Mouse (Mus musculus): ENCODE results near the gene Fbxo31. TPM values are rescaled to one million over a fixed set of nuclear protein-coding genes. Genes with fewer than 3 reads are reported as not detected.

The Fbxo31 gene
- total RNA-seq, 1 experiment from 2014 or later: 8.0 TPM

DNA sequence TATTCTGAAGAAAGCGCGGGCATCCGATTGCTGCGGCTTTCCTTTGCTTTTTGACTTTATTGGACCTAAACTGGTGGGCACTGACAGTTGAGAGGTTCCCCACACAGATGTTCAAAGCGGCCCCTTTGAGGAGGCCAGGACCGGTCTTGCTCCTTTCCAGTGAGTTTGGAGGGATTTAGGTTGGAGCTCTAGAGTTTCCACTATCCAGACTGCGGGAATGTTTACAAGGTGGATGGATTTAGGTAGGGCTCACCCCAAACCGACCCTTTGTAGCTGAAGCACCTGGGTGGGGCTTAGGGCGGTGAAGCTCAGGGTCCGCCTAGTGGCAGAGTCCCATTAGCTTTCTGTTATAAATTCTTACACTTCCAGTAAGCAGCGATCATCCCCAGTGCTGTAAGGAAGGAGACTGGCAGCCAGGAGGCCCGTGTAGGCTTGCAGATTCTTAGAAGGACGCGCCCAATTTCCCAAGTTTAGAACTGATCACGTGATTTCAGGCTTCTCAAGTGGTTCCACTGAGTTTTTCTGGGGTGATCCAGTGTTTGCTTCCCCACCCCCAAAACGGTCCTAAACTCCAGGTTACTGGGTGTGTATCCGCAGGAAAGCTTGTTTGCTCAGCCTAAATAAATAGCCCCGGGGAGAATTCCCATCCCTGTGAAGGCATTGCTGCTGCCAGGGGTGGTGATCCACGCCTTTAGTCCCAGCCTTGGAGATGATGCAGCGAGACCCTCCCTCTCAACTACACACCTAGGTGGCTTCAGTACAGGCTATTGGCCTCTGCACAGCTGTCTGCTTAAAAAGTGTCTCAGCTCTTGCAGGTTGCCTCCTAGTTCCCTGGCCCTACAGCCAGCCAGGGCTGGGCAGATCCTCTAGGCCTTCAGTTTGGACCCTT lies 12.8 kb upstream of the Fbxo31 start:
- peak; percentile 57 to 89 for ATAC-seq (replicated peaks in 1 of 2; ENCODE audit: insufficient read depth in 1 of 2, low FRiP score in 2 of 2, low TSS enrichment in 1 of 2, low read depth in 1 of 2, poor library complexity in 2 of 2, severe bottlenecking in 2 of 2)

DNA sequence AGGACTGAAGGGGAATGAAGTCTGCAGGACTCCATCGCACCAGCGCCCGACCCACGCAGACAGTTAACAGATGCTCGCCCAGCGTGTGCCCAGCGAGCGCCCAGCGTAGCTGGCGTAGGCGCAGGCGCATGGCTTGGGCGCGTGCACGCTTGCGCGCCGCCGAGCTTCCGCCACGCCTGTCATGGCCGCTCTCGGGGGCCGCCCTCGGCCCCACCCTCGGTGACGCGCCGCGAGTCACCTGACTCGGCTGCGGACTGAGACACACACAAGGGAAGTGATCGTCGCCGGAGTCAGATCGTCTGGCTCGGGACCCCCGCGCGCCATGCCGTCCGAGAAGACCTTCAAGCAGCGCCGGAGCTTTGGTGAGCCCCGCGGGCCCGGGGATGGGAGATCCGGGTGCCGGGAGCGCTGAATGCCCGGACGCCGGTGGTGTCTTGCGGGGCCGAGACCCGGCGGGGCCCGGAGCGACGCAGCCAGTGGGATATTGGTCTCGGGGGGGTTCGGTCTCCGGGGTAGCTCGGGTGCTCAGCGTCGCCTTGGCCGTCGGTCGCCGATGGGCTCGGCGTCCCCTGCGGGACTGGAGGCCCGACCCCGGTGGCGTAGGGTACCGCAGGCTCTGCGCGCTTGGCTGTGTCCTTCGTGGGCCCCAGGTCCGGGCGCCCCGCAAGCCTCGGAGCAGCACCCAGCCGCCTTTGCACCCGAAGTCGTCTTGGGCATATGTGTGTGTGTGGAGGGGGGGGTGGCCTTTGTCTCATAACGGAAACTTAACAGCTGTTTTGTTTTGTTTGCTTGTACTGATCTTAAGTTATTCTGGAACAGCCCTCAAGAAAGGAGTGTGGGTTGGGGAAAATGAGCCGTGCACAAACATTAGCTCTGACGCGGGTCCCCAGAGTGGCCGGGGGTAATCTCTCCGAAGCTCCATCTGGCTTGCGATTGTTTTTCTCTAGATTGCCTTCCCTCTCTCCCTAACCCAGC lies 11.9 kb upstream of the Fbxo31 start, which contains the start of gene Map1lc3b:
Gene Map1lc3b, plus strand, starts transcription at position 159 of the 975 bp plus-strand sequence.
- peak; percentile 57 to 68 for ATAC-seq (replicated peaks in 1 of 2; ENCODE audit: insufficient read depth in 1 of 2, low FRiP score in 2 of 2, low TSS enrichment in 1 of 2, low read depth in 1 of 2, poor library complexity in 2 of 2, severe bottlenecking in 2 of 2)

DNA sequence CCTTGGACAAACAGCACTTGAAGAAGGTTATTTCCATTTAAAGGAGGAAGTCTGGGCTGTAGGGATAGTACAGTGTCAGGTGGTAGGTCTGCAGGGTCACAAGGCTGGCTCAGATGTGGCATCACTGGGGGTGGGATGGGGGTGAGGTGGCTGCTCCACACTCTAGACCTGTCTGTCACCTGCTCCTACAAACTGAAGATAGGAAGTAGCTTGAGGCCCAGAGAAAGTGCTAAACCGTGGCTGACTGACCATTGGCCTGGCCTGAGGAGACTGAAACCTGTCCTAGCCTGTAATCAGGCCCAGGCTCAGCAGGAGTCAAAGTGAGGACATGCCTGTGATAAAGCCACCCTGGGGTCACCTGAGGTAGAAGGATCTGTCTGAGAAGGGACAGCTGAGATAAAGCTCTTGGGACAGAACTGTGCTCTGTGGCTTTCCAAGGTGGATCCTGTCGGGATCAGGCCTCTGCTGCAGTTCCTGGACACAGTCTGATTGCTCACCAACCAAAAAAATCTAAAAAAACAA lies 10.7 kb upstream of the Fbxo31 start:
- ATAC-seq (replicated peaks in 1 of 2; ENCODE audit: insufficient read depth in 1 of 2, low FRiP score in 2 of 2, low TSS enrichment in 1 of 2, low read depth in 1 of 2, poor library complexity in 2 of 2, severe bottlenecking in 2 of 2): no peak

DNA sequence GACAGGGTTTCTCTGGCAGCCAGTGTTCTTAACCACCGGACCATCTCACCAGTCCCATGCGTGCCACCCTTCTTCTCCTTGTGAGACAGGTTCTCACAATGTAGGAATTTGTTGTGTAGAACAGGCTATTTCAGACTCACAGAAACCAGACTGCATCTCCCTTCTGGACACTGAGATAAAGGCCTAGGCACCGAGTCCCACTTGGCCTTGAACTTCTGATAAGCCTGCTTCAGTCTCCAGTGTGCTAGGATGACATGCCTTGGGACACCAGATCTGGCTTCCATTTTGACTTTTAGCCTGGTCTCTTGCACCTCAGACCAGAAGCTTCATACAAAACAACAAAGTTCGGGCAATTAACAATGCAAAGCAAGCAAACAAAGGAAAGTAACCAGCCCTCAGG lies 10.1 kb upstream of the Fbxo31 start:
- ATAC-seq (replicated peaks in 1 of 2; ENCODE audit: insufficient read depth in 1 of 2, low FRiP score in 2 of 2, low TSS enrichment in 1 of 2, low read depth in 1 of 2, poor library complexity in 2 of 2, severe bottlenecking in 2 of 2): no peak

DNA sequence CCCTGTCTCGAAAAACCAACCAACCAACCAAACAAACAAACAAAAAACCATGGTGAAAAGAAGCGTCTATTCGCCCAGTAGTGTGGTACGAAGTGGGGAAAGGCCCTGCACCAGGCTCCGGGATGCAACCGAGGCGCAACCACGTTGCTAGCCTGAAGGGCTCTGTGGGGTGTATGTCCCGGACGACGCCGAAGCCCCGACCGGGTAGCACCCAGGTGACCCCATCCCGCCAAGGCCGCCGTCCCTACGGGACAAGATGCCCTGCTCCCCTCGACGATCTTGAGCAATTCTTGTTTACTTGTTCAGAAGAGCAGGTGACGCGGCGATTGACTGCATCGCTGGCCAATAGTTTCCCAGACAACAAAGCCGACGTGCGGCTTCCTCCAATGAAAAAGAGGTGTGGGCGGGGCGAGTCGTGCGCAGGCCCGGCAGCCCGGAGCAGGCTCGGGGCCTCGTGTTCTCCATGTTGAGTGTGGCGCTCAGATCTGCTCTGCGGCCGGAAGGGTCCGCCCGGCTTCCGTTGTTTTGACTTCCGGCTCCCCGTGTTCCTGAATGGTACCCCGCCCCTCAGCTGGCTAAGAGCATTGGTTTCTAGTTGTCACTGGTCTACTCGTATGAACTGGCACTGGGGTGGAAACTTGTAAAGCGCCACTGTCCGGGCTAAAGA lies 6.7 kb upstream of the Fbxo31 start:
- peak; percentile 92 to 96 for ATAC-seq (replicated peaks in 1 of 2; ENCODE audit: insufficient read depth in 1 of 2, low FRiP score in 2 of 2, low TSS enrichment in 1 of 2, low read depth in 1 of 2, poor library complexity in 2 of 2, severe bottlenecking in 2 of 2)

DNA sequence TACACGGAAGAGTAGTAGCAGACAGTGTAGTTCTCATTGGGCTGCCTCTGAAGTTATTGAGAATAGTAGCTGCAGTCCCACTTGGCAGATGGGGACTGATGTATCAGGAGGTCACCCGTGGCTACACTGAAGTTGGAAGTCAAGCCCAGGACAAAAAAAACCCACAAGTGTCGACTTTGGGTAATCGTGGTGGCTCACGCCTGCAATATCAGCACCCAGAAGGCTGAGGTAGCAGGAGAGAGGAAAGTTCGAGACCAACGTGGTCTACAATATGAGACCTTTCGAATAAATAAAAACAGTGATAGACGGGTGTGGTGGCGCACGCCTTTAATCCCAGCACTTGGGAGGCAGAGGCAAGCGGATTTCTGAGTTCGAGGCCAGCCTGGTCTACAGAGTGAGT lies 6.1 kb upstream of the Fbxo31 start:
- ATAC-seq (replicated peaks in 1 of 2; ENCODE audit: insufficient read depth in 1 of 2, low FRiP score in 2 of 2, low TSS enrichment in 1 of 2, low read depth in 1 of 2, poor library complexity in 2 of 2, severe bottlenecking in 2 of 2): no peak

DNA sequence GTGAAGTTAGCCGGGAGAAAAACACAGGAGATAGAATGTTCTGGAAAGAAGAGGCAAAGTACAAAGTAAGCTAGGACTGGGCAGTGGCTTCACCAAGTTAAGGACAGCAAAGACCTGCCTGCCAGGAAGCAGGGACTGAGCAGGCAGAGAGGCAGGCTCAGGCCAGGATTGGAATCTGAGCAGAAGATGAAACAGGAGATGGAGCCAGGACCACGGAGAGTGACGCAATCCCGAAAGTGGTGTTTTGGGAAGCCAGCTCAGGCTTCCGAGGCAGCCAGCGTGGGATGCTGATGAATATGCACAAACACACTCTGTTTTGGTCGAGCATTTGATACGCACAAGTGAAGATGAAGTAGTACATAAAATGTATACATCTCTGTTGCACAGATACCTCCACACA lies 5.0 kb upstream of the Fbxo31 start:
- ATAC-seq (replicated peaks in 1 of 2; ENCODE audit: insufficient read depth in 1 of 2, low FRiP score in 2 of 2, low TSS enrichment in 1 of 2, low read depth in 1 of 2, poor library complexity in 2 of 2, severe bottlenecking in 2 of 2): no peak

DNA sequence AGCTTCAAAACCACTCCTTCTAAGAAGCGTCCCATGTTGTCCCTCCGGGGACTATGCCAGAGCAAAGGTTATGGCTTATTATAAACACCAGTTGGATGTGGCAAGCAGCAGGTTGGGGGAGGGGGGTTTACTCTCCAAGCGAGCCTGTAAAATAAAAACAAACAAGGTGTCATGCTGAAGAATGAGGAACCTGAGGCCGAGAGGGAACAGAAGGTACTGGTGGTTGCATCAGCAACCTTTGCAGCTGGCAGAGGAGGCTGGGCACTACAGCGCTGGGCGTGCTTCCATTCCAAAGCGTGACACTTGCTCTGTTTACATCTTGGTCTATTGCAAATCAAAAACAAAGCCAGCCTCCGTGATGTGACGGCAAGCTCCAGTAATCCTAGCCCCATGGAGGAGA lies 1.9 kb upstream of the Fbxo31 start:
- peak; percentile 18 to 23; a peak in 2 of 4 replicates for ATAC-seq (replicated peaks in 1 of 2; ENCODE audit: insufficient read depth in 1 of 2, low FRiP score in 2 of 2, low TSS enrichment in 1 of 2, low read depth in 1 of 2, poor library complexity in 2 of 2, severe bottlenecking in 2 of 2)

DNA sequence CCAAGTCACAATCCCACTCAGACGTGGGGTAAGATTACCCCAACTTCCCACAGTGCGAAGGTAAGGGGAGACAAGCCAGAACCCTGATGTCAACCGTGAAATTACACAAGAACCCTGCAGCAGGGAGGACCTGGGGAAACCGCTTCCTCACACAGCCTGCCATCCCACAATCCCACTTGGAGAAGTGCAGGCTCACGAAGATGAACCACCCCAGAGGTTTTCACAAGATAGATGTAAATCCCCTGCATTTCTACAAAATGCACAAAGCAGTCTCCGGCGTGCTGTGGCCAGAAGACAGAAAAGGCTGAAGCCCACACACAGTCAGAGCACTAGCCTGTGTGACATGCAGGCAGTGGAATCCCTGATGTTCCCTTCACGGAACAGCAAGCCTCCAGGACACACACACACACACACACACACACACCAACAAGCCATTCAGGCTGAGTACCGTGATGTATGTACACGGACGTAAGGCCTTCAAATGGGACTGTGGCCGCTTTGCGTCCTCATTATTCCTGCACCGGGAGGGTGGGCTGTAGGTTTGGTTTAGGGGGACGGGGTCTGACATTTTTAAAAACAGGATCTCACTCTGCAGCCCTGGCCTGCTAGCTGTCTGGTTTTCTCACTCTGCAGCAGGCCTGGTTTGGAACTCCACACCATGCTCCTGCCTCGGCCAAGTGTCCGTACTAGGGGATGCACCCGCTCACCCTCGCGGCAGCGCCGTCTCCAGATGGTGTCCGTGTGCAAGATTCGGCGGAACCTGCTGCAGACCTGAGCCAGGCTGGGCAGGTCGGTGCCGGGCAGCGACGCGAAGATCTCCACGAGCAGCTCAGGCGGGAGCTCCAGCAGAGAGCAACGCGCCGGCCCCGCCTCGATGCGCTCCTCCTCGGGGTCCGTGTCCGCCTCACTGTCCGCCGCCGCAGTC lies 593 bp downstream of the Fbxo31 start:
- peak in 1 of 2 experiments; percentile 8; a peak in 2 of 4 replicates for ATAC-seq (replicated peaks in 1 of 2; ENCODE audit: insufficient read depth in 1 of 2, low FRiP score in 2 of 2, low TSS enrichment in 1 of 2, low read depth in 1 of 2, poor library complexity in 2 of 2, severe bottlenecking in 2 of 2)

DNA sequence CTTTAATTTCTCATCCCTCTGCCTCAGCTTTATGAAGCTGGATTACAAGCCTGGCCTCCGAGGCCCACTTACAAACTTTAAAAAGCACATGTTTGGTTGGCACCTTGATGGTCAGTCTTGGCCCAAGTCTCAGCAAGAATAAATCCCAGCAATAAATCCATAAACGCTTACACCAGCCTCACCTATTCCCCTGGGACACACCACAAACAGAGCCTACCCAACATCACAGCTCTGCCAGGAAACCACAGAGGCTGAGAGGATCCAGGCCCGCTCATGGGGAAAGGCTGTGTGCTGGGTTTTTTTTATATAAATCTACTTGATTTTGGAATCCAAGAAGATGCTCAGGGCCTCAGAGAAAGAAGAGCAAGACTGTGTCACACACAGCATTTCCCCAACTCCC lies 2.9 kb downstream of the Fbxo31 start:
- no peak for ATAC-seq (replicated peaks in 1 of 2; ENCODE audit: insufficient read depth in 1 of 2, low FRiP score in 2 of 2, low TSS enrichment in 1 of 2, low read depth in 1 of 2, poor library complexity in 2 of 2, severe bottlenecking in 2 of 2)

DNA sequence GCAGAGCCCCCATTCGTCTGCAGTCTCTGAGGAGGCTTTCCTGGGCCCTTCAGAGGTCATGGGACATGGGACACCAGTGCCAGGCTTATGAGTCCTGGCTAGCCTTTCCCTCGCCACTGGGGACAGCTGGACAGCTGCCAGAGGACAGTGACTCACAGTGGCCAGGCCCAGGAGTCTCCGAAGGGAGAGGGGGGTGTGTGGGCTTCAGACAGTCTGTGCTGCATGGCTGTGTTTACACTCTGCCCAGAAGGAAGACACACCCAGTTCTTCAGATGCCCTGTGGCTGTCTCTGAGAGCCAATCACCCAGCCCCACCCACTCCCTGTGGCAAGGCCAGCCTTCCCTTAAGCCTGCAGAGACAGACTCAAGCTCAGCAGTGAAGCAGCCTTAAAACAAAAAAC lies 5.3 kb downstream of the Fbxo31 start:
- no peak for ATAC-seq (replicated peaks in 1 of 2; ENCODE audit: insufficient read depth in 1 of 2, low FRiP score in 2 of 2, low TSS enrichment in 1 of 2, low read depth in 1 of 2, poor library complexity in 2 of 2, severe bottlenecking in 2 of 2)

DNA sequence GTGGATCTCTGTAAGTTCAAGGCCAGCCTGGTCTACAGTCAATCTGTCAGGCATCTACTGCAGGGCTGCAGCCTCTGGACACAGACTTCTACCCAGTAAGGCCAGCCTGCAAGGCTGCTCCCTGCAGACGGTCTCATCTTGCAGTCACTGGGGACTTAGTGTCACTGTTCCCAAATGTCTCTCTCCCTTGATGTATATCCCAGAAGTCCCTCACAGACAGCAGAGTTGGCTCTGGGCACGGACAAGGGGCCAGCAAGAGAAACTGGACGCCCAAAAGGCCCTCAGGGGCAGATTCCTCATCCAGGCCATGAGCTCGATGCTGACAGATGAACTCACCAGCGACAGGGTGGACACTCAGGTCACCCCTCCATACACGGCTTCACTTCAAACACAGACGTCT lies 6.5 kb downstream of the Fbxo31 start:
- no peak for ATAC-seq (replicated peaks in 1 of 2; ENCODE audit: insufficient read depth in 1 of 2, low FRiP score in 2 of 2, low TSS enrichment in 1 of 2, low read depth in 1 of 2, poor library complexity in 2 of 2, severe bottlenecking in 2 of 2)

DNA sequence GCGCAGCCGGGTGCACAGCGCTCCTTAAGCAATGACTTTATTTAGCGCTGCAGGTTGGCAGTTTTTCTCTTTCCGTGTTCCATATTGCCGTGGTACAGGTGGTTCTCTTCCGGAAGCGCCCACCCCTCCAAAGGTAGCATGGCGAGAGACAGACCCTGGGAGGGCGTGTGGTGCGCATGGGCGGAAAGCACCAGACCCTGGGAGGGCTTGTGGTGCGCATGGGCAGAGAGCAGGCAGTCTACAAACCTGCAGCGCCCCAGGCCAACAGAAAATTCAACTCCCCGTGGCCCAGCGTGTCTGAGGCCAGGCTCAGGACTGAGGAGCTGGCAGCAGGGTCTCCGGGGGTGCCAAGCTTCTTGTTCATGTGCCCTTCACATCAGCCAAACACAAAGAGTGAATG lies 7.8 kb downstream of the Fbxo31 start:
- 0 out of 4 replicates have a peak, but pooled peaks of 1 of the 2 experiments have one; percentile 9 for ATAC-seq (replicated peaks in 1 of 2; ENCODE audit: insufficient read depth in 1 of 2, low FRiP score in 2 of 2, low TSS enrichment in 1 of 2, low read depth in 1 of 2, poor library complexity in 2 of 2, severe bottlenecking in 2 of 2)

DNA sequence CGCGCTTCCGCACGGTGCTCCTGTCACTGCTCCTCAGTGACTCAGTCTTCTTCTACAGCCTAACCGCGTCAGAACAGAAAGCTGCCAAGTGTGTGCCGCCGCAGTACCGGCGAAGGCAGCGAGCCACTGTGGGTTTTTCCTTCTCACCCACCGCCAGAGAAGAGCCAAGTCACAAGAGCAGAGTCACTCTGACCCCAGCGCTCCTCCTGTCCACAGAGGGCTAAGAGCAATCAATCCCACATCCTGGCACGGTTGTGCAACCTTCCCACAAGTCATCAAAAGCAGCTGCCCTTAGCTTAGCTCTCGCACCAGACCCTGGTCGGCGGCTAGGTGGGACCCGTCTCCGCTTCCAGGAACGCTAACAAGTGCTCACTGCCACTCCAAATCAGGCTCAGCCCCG lies 8.3 kb downstream of the Fbxo31 start:
- ATAC-seq (replicated peaks in 1 of 2; ENCODE audit: insufficient read depth in 1 of 2, low FRiP score in 2 of 2, low TSS enrichment in 1 of 2, low read depth in 1 of 2, poor library complexity in 2 of 2, severe bottlenecking in 2 of 2): peak; percentile 68 to 81

DNA sequence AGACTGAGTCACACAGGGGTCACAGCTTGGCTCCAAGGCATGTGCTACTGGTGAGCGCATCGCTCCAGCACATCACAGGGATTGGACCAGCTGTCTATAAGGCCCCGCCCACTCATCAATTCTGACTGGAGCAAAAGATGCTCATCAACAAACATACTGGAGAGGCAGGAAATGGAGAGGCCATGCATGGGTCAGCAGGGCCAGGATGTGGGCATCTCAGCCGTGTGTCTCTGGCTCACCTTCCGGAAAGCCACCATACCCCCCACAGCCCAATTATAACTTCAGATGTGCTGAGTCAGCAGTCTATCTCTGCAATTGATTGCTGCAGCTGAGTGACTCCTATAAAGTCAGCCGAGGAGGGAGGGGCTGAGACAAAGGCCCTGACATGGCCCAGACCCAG lies 10.3 kb downstream of the Fbxo31 start:
- no peak for ATAC-seq (replicated peaks in 1 of 2; ENCODE audit: insufficient read depth in 1 of 2, low FRiP score in 2 of 2, low TSS enrichment in 1 of 2, low read depth in 1 of 2, poor library complexity in 2 of 2, severe bottlenecking in 2 of 2)

DNA sequence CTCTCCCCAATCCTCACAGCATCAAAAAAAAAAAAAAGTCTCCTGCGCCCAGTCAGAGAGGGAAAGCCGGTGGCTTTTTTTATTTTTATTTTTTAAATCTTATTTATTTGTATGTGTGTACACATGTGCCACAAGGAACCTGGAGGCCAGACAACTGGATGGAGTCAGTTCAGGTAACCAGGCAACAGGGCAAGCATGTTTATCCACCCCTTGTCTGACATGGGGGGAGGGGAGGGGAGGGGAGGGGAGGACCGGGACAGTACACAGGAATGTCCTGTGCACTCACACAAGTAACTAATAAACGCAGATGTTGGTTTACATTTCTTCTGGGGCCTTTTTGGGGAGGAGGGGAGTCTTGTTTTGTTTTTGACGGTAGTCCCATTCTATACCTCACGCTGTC lies 14.9 kb downstream of the Fbxo31 start:
- no peak for ATAC-seq (replicated peaks in 1 of 2; ENCODE audit: insufficient read depth in 1 of 2, low FRiP score in 2 of 2, low TSS enrichment in 1 of 2, low read depth in 1 of 2, poor library complexity in 2 of 2, severe bottlenecking in 2 of 2)
